Mouse (Mus musculus): ENCODE data around the gene Tusc2.

DNA sequence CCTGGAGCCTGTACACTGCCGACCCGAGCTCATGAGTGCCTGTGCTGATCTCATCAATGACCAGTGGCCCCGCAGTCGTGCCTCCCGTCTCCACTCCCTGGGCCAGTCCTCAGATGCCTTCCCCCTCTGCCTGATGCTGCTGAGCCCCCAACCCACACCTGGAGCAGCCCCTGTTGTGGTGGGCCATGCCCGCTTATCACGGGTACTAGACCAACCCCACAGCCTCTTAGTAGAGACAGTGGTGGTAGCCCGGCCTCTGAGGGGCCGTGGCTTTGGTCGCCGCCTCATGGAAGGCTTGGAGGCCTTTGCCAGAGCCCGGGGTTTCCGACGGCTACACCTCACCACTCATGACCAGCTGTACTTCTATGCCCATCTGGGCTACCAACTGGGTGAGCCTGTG is 20.1 kb downstream of the Tusc2 start:
- no peak for TF ChIP-seq EP300 (IDR thresholded peaks at IDR 0.05; ENCODE audit: low read depth)
- TF ChIP-seq CTCF (IDR thresholded peaks at IDR 0.05; ENCODE audit: low read depth) = no peak
